Mouse (Mus musculus) cerebellum, adult 9-10 months (tissue): Measurements from ENCODE around the gene Tnrc6a.

Experiments used
- DNase-seq: peaks from one replicate; pipeline ENCODE4 v3.0.0; 2022

Tnrc6a gene

DNA sequence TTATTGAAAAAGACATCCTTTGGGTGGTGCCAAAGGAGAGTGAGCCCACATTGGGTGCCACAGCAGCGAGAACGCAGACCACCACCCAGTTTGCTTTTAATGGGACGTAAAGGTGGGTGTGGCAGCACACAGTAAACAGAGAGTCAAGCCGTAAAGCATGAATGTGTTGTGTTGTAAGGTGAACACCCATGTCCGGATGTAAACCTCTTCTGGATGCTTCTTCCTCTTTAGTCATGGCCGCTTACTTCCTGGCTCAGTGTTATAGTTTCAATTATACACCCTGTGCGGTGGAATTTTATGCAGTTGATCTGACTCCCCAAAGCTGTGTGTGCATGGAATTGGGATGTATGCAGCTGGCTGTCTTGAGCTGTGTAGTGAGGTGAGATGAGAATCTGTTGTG, 118.6 kb downstream of the Tnrc6a start:
- no peak for DNase-seq

DNA sequence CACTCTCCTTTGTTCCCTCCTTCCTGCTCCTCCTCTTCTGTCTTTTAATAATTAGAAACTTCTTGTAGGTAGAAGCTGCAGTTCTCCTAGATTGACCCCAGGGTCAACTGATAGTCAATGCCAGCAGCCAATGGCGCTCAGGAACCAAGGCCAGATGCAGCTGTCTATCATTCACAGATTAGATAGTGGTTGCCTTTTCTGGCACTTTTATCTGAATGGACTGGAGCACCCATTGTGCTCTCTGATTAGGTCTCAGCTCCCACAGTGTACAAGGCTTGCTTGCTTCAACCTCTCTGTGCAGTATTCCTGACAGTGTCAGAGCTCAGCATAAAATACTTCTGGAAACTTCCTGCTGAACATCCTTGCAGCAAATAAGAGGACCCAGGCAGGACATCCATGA, 121.1 kb downstream of the Tnrc6a start:
- no peak for DNase-seq
